Mouse (Mus musculus): ENCODE measurements at regions not wholly inside any gene's neighbourhood (a gene's known extent, or its start where the extent isn't known, plus 50 kb on each side); places are given as distances from the start of the nearest gene placed in this dataset.
"Not testable (repeated sequence)": the region's sequence is repeated elsewhere in the genome, so short reads cannot be mapped to it uniquely, and the experiment has no call there.

GRCm38 (mm10) chr5:4248422-4248821, 56.3 kb downstream of the Mterf1b start:
- ATAC-seq (replicated peaks; ENCODE audit: low FRiP score, low read depth), result no peak

GRCm38 (mm10) chr5:4254280-4254679, 62.1 kb downstream of the Mterf1b start:
- ATAC-seq (replicated peaks; ENCODE audit: low FRiP score, low read depth); DNase-seq (ENCODE audit: low spot score); H3K4me1 ChIP-seq (replicated peaks; ENCODE audit: insufficient read depth, low read length); H3K36me3 ChIP-seq (ENCODE audit: insufficient read depth, low read length); H3K4me2 ChIP-seq (ENCODE audit: low read length); H3K27me3 ChIP-seq (ENCODE audit: insufficient read depth, low read length); H3K9ac ChIP-seq (ENCODE audit: low read depth, low read length); H3K9me3 ChIP-seq (replicated peaks; ENCODE audit: low read length); H3K4me3 ChIP-seq (replicated peaks; ENCODE audit: low read depth, low read length); H3K27ac ChIP-seq: not testable (repeated sequence)
- WGBS, result 87% methylated on average over 5 of the region's 5 CpGs

More at GRCm38 (mm10) chr5:4248422-4248821, 56.3 kb downstream of the Mterf1b start:
- Histone ChIP-seq H3K4me1 (replicated peaks; ENCODE audit: insufficient read depth, low read length) (no peaks in the 10 kb centered on the region), H3K4me3 (replicated peaks; ENCODE audit: low read depth, low read length) (no peak overlapping the region), H3K9ac (ENCODE audit: low read depth, low read length) (no peak overlapping the region), H3K9me3 (replicated peaks; ENCODE audit: low read length) (no peaks in the 10 kb centered on the region), H3K27ac (no peak overlapping the region), H3K36me3 (ENCODE audit: insufficient read depth, low read length) (no peaks in the 10 kb centered on the region), H3K27me3 (ENCODE audit: insufficient read depth, low read length) (no peaks in the 10 kb centered on the region), H3K4me2 (ENCODE audit: low read length) (no peak overlapping the region)
- TF ChIP-seq CTCF (IDR thresholded peaks at IDR 0.05; ENCODE audit: low read depth), result no peak
- no peak for DNase-seq (ENCODE audit: low spot score)
- 78% methylated on average over 2 of the region's 2 CpGs for WGBS

- 0 out of 2 replicates have a peak, but pooled peaks have one; percentile 43 for ATAC-seq (replicated peaks; ENCODE audit: low FRiP score, low read depth)
- Histone ChIP-seq H3K4me3 (replicated peaks; ENCODE audit: low read depth, low read length) (no peak overlapping the region), H3K4me2 (ENCODE audit: low read length) (peak overlapping the region; percentile 35; the same call in 1 of the 2 replicates), H3K27me3 (ENCODE audit: insufficient read depth, low read length) (no peaks in the 10 kb centered on the region), H3K36me3 (ENCODE audit: insufficient read depth, low read length) (no peaks in the 10 kb centered on the region), H3K27ac (no peak overlapping the region), H3K9ac (ENCODE audit: low read depth, low read length) (no peak overlapping the region), H3K4me1 (replicated peaks; ENCODE audit: insufficient read depth, low read length) (0 out of 2 replicates have a peak, but pooled peaks cover 3% of the 10 kb centered on the region), H3K9me3 (replicated peaks; ENCODE audit: low read length) (no peaks in the 10 kb centered on the region)
- peak; percentile 70 for DNase-seq (ENCODE audit: low spot score)
- peak; percentile 35; the same call in 1 of the 2 replicates for TF ChIP-seq CTCF (IDR thresholded peaks at IDR 0.05; ENCODE audit: low read depth)
- 8% methylated on average over 12 of the region's 12 CpGs for WGBS
These were observed 65.0 kb downstream of the Mterf1b start for GRCm38 (mm10) chr5:4257048-4257750.

GRCm38 (mm10) chr5:4259260-4259659, 67.1 kb downstream of the Mterf1b start:
- WGBS, result 93% methylated on average over 4 of the region's 4 CpGs
- TF ChIP-seq CTCF (IDR thresholded peaks at IDR 0.05; ENCODE audit: low read depth), result no peak
- Histone ChIP-seq H3K4me3 (replicated peaks; ENCODE audit: low read depth, low read length) (no peak overlapping the region), H3K27ac (no peak overlapping the region), H3K27me3 (ENCODE audit: insufficient read depth, low read length) (no peaks in the 10 kb centered on the region), H3K9ac (ENCODE audit: low read depth, low read length) (no peak overlapping the region), H3K36me3 (ENCODE audit: insufficient read depth, low read length) (no peaks in the 10 kb centered on the region), H3K4me2 (ENCODE audit: low read length) (no peak overlapping the region), H3K9me3 (replicated peaks; ENCODE audit: low read length) (no peaks in the 10 kb centered on the region), H3K4me1 (replicated peaks; ENCODE audit: insufficient read depth, low read length) (0 out of 2 replicates have a peak, but pooled peaks cover 3% of the 10 kb centered on the region)
- ATAC-seq (replicated peaks; ENCODE audit: low FRiP score, low read depth) (no peak), DNase-seq (ENCODE audit: low spot score) (no peak)

- Histone ChIP-seq H3K4me3 (replicated peaks; ENCODE audit: low read depth, low read length) (no peak overlapping the region), H3K27me3 (ENCODE audit: insufficient read depth, low read length) (no peaks in the 10 kb centered on the region), H3K4me1 (replicated peaks; ENCODE audit: insufficient read depth, low read length) (no peaks in the 10 kb centered on the region), H3K27ac (no peak overlapping the region), H3K9me3 (replicated peaks; ENCODE audit: low read length) (no peaks in the 10 kb centered on the region), H3K9ac (ENCODE audit: low read depth, low read length) (no peak overlapping the region), H3K36me3 (ENCODE audit: insufficient read depth, low read length) (no peaks in the 10 kb centered on the region), H3K4me2 (ENCODE audit: low read length) (no peak overlapping the region)
- ATAC-seq (replicated peaks; ENCODE audit: low FRiP score, low read depth) (no peak), DNase-seq (ENCODE audit: low spot score) (no peak)
- 93% methylated on average over 1 of the region's 1 CpGs for whole genome bisulfite sequencing
- TF ChIP-seq CTCF (IDR thresholded peaks at IDR 0.05; ENCODE audit: low read depth), result peak; percentile 67
These were observed 70.5 kb downstream of the Mterf1b start for GRCm38 (mm10) chr5:4262666-4263065.

GRCm38 (mm10) chr5:4263560-4264160, 71.5 kb downstream of the Mterf1b start:
- H3K4me2 ChIP-seq (ENCODE audit: low read length), result no peak overlapping the region
- ATAC-seq (replicated peaks; ENCODE audit: low FRiP score, low read depth), result no peak
- no peaks in the 10 kb centered on the region for H3K27me3 ChIP-seq (ENCODE audit: insufficient read depth, low read length)
- no peak overlapping the region for H3K27ac ChIP-seq
- 74% methylated on average over 5 of the region's 5 CpGs for WGBS
- no peaks in the 10 kb centered on the region for H3K36me3 ChIP-seq (ENCODE audit: insufficient read depth, low read length)
- DNase-seq (ENCODE audit: low spot score), result peak; percentile 25
- no peak overlapping the region for H3K9ac ChIP-seq (ENCODE audit: low read depth, low read length)
- no peak overlapping the region for H3K4me3 ChIP-seq (replicated peaks; ENCODE audit: low read depth, low read length)
- H3K9me3 ChIP-seq (replicated peaks; ENCODE audit: low read length), result no peaks in the 10 kb centered on the region
- peak; percentile 63; the same call in 1 of the 2 replicates for TF ChIP-seq CTCF (IDR thresholded peaks at IDR 0.05; ENCODE audit: low read depth)
- no peaks in the 10 kb centered on the region for H3K4me1 ChIP-seq (replicated peaks; ENCODE audit: insufficient read depth, low read length)

Measured in kidney, postnatal 0 days (tissue).